Mouse (Mus musculus): Measurements from ENCODE around the gene Fggy. TPM values are rescaled to one million over a fixed set of nuclear protein-coding genes. Genes with fewer than 3 reads are reported as not detected.

Gene Fggy
- polyA plus RNA-seq, 1 experiment from 2014 or later = 5.6 TPM

DNA sequence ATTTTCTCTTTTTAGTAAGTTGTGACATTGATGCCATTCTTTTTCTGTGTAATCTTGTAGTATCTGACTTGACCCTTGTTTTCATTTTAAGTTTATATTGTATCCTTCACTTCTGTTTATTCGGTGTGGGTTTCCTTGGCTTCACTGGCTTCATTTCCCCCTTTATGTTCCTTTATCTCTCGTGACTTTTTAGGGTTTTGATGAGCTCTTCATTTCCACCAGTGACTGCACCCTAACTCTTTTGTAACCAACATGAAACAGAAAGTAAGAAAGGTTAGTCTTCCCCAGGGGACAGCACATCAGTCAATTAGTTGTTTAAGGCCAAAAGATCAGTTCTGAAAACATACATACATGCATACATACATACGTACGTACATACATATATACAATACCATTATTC, 130.9 kb downstream of the Fggy start:
- no peak overlapping the region for H3K27ac ChIP-seq (ENCODE audit: low read length)
- H3K4me1 ChIP-seq (replicated peaks; ENCODE audit: control insufficient read depth, insufficient read depth, low read length) = peaks cover 9% of the 10 kb centered on the region
- no peak overlapping the region for H3K9ac ChIP-seq (replicated peaks; ENCODE audit: low read depth, low read length)
- no peaks in the 10 kb centered on the region for H3K36me3 ChIP-seq (ENCODE audit: control insufficient read depth, insufficient read depth)
- no peak overlapping the region for H3K4me3 ChIP-seq (replicated peaks; ENCODE audit: low read length)
- WGBS = 89% methylated on average over 4 of the region's 4 CpGs
- H3K27me3 ChIP-seq (replicated peaks; ENCODE audit: control insufficient read depth, insufficient read depth, low read length) = no peaks in the 10 kb centered on the region
- H3K4me2 ChIP-seq (ENCODE audit: low read length) = no peak overlapping the region
- no peak for ATAC-seq
- H3K9me3 ChIP-seq (ENCODE audit: control insufficient read depth, low read length) = no peaks in the 10 kb centered on the region

DNA sequence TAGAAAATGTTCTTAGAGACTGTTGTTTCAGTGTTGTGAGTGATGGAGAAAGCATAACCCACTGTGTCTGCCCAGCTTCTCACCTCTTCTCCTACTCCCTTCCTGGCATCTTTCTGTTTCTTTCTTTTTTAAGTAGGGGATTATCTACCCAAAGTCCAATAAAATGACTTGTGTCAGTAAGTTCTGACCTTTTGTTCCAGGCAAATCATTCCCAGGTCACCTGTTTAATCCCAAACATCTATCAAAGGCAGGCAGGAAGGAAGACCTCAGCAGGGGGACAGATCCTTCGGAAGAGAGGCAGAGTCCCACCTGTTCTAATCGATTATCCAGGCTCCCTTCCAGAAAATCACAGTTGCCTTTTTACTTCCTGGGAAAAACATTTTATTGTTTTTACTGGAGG, 143.1 kb downstream of the Fggy start:
- Histone ChIP-seq H3K27me3 (replicated peaks; ENCODE audit: control insufficient read depth, insufficient read depth, low read length) (no peaks in the 10 kb centered on the region), H3K9me3 (ENCODE audit: control insufficient read depth, low read length) (no peaks in the 10 kb centered on the region), H3K4me1 (replicated peaks; ENCODE audit: control insufficient read depth, insufficient read depth, low read length) (no peaks in the 10 kb centered on the region), H3K4me3 (replicated peaks; ENCODE audit: low read length) (no peak overlapping the region), H3K36me3 (ENCODE audit: control insufficient read depth, insufficient read depth) (no peaks in the 10 kb centered on the region), H3K27ac (ENCODE audit: low read length) (no peak overlapping the region), H3K4me2 (ENCODE audit: low read length) (no peak overlapping the region), H3K9ac (replicated peaks; ENCODE audit: low read depth, low read length) (no peak overlapping the region)
- ATAC-seq = no peak
- 44% methylated on average over 2 of the region's 2 CpGs for WGBS

DNA sequence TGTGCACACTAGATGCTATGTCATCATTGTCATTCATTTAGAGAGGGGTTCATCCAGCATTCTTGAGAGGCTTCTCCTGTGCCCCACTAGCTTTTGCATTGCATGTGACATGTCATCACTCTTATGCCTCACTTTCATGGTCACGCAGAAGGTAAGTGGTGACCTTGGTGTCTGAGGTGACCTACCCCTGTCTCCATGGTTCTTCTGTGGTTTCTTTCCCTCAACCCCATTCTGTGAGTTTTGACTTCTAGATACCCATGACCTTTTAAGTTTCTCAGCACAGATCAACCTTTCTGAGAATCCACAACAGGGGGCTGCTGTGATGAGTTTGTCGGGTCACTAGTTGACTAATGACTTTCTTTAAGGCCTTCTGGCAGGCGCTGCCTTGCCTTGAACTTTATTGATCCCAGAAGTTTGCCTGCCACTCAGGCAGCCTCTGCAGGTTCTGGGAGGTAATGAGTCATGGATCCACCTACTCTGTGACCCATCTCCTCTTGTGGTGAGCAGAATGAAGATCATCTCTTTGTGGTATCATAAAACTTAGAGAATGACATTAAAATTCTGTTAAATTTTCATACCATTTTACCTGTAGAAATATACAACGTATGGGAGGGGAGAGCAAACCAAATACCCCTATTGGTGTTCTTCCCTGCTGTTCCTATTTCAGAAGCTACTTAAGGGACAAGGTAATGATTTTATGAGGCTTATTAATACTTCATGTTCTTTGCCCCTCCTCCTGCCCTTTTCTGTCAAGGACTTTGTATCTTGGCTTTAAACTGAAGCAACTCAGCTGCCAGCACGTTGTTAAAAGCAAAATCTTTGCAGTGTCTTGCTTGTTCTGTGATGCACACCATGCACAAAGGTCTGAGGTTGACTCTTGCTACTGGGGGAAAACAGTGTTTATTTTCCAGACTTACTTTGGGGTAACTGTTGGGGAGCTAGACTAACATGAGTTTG, 150.9 kb downstream of the Fggy start:
- Histone ChIP-seq H3K9ac (replicated peaks; ENCODE audit: low read depth, low read length) (no peak overlapping the region), H3K4me1 (replicated peaks; ENCODE audit: control insufficient read depth, insufficient read depth, low read length) (no peaks in the 10 kb centered on the region), H3K27me3 (replicated peaks; ENCODE audit: control insufficient read depth, insufficient read depth, low read length) (no peaks in the 10 kb centered on the region), H3K36me3 (ENCODE audit: control insufficient read depth, insufficient read depth) (no peaks in the 10 kb centered on the region), H3K4me3 (replicated peaks; ENCODE audit: low read length) (no peak overlapping the region), H3K4me2 (ENCODE audit: low read length) (no peak overlapping the region), H3K27ac (ENCODE audit: low read length) (no peak overlapping the region), H3K9me3 (ENCODE audit: control insufficient read depth, low read length) (no peaks in the 10 kb centered on the region)
- no peak for ATAC-seq
- 90% methylated on average over 5 of the region's 5 CpGs for WGBS

DNA sequence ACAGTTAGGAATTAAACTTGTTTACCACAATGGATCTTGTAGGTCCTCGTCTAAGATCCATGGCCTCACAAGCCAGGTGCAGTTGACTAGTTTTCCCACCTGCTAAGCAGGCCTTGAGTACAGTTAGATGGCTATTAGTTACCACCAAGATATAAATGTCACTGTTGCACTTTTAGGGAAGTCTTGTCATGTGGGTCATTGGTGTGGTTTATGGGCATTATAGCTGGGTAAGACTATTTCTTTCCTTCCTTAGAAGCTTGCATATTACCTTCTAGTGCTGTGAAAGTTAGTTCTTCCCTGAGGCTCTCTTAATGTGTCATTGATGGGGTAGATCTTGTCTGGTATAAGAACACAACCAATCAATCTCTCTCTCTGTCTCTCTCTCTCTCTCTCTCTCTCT, 152.4 kb downstream of the Fggy start:
- no peak overlapping the region for H3K27ac ChIP-seq (ENCODE audit: low read length)
- H3K4me3 ChIP-seq (replicated peaks; ENCODE audit: low read length) = no peak overlapping the region
- no peaks in the 10 kb centered on the region for H3K27me3 ChIP-seq (replicated peaks; ENCODE audit: control insufficient read depth, insufficient read depth, low read length)
- ATAC-seq = no peak
- no peak overlapping the region for H3K4me2 ChIP-seq (ENCODE audit: low read length)
- no peaks in the 10 kb centered on the region for H3K36me3 ChIP-seq (ENCODE audit: control insufficient read depth, insufficient read depth)
- WGBS = 93% methylated on average over 1 of the region's 1 CpGs
- no peak overlapping the region for H3K9ac ChIP-seq (replicated peaks; ENCODE audit: low read depth, low read length)
- no peaks in the 10 kb centered on the region for H3K9me3 ChIP-seq (ENCODE audit: control insufficient read depth, low read length)
- no peaks in the 10 kb centered on the region for H3K4me1 ChIP-seq (replicated peaks; ENCODE audit: control insufficient read depth, insufficient read depth, low read length)

DNA sequence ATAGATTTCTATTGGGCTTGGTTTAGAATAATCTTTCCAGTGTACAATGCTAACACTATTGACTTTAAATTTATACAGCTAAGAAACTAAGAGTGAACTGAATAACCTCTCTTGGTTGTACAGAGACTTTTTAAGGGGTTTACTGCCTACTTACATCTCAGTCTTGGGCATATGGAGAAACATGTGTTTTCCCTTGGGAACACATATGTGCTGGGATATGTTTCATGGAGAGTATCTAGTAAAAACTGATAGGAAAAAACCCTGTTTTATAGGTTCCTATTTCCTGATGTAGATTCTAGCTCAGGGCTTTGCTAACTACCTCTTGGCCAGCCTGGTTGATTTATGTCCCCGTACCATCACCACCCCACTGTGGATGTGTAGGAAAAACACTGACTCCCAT, 155.5 kb downstream of the Fggy start:
- Histone ChIP-seq H3K9me3 (ENCODE audit: control insufficient read depth, low read length) (no peaks in the 10 kb centered on the region), H3K27ac (ENCODE audit: low read length) (no peak overlapping the region), H3K27me3 (replicated peaks; ENCODE audit: control insufficient read depth, insufficient read depth, low read length) (no peaks in the 10 kb centered on the region), H3K36me3 (ENCODE audit: control insufficient read depth, insufficient read depth) (no peaks in the 10 kb centered on the region), H3K4me1 (replicated peaks; ENCODE audit: control insufficient read depth, insufficient read depth, low read length) (no peaks in the 10 kb centered on the region), H3K9ac (replicated peaks; ENCODE audit: low read depth, low read length) (no peak overlapping the region), H3K4me2 (ENCODE audit: low read length) (no peak overlapping the region), H3K4me3 (replicated peaks; ENCODE audit: low read length) (no peak overlapping the region)
- WGBS = 88% methylated on average over 1 of the region's 1 CpGs
- ATAC-seq = no peak

DNA sequence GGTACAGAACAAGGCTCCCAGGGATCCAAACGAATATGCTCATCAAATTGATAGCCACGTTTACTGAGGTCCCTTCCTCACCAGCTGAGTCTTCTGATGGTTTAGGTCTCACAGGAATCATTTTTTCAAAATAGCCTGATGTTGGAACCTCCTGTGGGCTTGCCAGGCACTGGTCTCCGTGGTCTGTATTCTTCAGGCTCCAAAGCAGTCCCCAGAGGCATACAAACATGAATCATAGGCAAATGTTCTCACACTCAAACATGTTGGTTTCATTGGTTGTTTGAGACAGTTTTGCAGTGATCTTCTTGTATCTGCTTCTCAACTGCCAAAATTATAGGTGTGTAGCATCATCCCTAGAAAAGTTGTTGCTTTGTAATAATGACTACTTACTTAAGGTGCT, 156.0 kb downstream of the Fggy start:
- H3K4me2 ChIP-seq (ENCODE audit: low read length) = no peak overlapping the region
- no peaks in the 10 kb centered on the region for H3K9me3 ChIP-seq (ENCODE audit: control insufficient read depth, low read length)
- H3K9ac ChIP-seq (replicated peaks; ENCODE audit: low read depth, low read length) = no peak overlapping the region
- ATAC-seq = no peak
- no peaks in the 10 kb centered on the region for H3K27me3 ChIP-seq (replicated peaks; ENCODE audit: control insufficient read depth, insufficient read depth, low read length)
- H3K36me3 ChIP-seq (ENCODE audit: control insufficient read depth, insufficient read depth) = no peaks in the 10 kb centered on the region
- no peak overlapping the region for H3K27ac ChIP-seq (ENCODE audit: low read length)
- H3K4me3 ChIP-seq (replicated peaks; ENCODE audit: low read length) = no peak overlapping the region
- H3K4me1 ChIP-seq (replicated peaks; ENCODE audit: control insufficient read depth, insufficient read depth, low read length) = no peaks in the 10 kb centered on the region
- WGBS = 84% methylated on average over 3 of the region's 3 CpGs

DNA sequence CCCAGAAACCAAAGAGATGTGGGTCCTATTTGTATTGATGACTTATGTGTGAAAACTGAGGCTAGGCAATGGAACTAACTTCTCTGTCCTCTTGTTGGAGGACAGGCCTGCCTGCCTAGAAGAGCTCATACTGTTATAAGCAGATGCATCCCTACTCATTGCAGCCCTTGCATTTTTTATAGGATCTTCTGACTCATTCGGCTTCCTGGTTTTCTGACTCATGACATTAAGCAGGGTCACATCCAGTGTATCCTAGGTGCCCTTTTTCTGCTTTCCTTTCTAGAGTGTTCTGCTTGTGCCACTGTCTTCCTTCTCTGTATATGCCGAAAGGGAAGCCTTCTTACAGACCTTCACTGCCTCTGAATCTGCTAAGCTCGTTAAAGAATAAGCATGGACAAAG, 158.8 kb downstream of the Fggy start:
- no peak overlapping the region for H3K9ac ChIP-seq (replicated peaks; ENCODE audit: low read depth, low read length)
- no peak overlapping the region for H3K4me2 ChIP-seq (ENCODE audit: low read length)
- ATAC-seq = no peak
- no peaks in the 10 kb centered on the region for H3K4me1 ChIP-seq (replicated peaks; ENCODE audit: control insufficient read depth, insufficient read depth, low read length)
- H3K9me3 ChIP-seq (ENCODE audit: control insufficient read depth, low read length) = no peaks in the 10 kb centered on the region
- no peak overlapping the region for H3K27ac ChIP-seq (ENCODE audit: low read length)
- WGBS = 70% methylated on average over 3 of the region's 3 CpGs
- no peaks in the 10 kb centered on the region for H3K27me3 ChIP-seq (replicated peaks; ENCODE audit: control insufficient read depth, insufficient read depth, low read length)
- no peaks in the 10 kb centered on the region for H3K36me3 ChIP-seq (ENCODE audit: control insufficient read depth, insufficient read depth)
- H3K4me3 ChIP-seq (replicated peaks; ENCODE audit: low read length) = no peak overlapping the region

DNA sequence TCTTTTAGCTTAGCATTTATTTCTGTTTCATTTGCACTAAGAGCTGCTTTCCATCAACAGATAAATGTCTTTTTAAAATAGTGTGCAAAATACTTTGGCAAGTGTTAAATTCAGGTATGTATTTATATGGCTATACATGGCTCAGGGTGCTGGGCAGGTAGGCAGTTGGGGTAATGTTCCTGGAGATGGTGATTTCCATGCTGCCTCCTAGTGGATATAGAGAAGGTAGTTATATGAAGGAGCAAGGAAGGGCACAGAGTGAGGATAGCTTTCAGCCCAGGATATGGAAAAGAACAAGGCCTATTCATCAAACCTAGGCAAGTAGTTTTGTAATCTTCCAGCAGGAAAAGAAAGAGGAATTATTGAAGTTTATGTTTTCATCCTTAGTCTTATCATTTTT, 166.3 kb downstream of the Fggy start:
- H3K4me1 ChIP-seq (replicated peaks; ENCODE audit: control insufficient read depth, insufficient read depth, low read length) = no peaks in the 10 kb centered on the region

DNA sequence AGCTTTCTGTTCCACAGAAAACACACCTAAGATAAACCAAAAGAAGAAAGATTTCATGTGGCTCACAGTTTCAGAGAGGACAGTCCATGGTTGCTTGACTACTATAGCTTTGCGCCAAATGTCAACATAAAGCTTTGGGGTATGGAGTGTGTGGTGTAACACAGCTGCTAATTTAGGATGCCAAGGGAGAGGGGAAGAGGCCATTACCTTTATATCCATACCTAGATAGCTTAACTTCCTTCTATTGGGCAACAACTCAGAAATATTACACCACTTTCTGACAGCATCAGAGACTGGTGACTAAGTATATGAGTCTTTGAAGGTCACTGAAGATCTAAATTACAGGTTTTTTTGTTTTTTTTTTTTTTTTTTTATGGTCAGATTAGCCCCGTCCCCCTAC, 169.1 kb downstream of the Fggy start:
- Histone ChIP-seq H3K4me2 (ENCODE audit: low read length) (no peak overlapping the region), H3K27ac (ENCODE audit: low read length) (no peak overlapping the region), H3K9ac (replicated peaks; ENCODE audit: low read depth, low read length) (no peak overlapping the region), H3K36me3 (ENCODE audit: control insufficient read depth, insufficient read depth) (no peaks in the 10 kb centered on the region), H3K27me3 (replicated peaks; ENCODE audit: control insufficient read depth, insufficient read depth, low read length) (no peaks in the 10 kb centered on the region), H3K9me3 (ENCODE audit: control insufficient read depth, low read length) (no peaks in the 10 kb centered on the region), H3K4me3 (replicated peaks; ENCODE audit: low read length) (no peak overlapping the region), H3K4me1 (replicated peaks; ENCODE audit: control insufficient read depth, insufficient read depth, low read length) (peaks cover 6% of the 10 kb centered on the region)
- ATAC-seq = no peak
- WGBS = 88% methylated on average over 2 of the region's 2 CpGs

More for the DNA sequence above, 166.3 kb downstream of the Fggy start:
- no peak overlapping the region for H3K9ac ChIP-seq (replicated peaks; ENCODE audit: low read depth, low read length)
- no peak for ATAC-seq
- no peak overlapping the region for H3K27ac ChIP-seq (ENCODE audit: low read length)
- no peaks in the 10 kb centered on the region for H3K9me3 ChIP-seq (ENCODE audit: control insufficient read depth, low read length)
- no peak overlapping the region for H3K4me2 ChIP-seq (ENCODE audit: low read length)
- no peaks in the 10 kb centered on the region for H3K36me3 ChIP-seq (ENCODE audit: control insufficient read depth, insufficient read depth)
- H3K4me3 ChIP-seq (replicated peaks; ENCODE audit: low read length) = no peak overlapping the region
- H3K27me3 ChIP-seq (replicated peaks; ENCODE audit: control insufficient read depth, insufficient read depth, low read length) = no peaks in the 10 kb centered on the region
